Mouse (Mus musculus): ENCODE measurements around the gene Rslcan18.
"Not testable (repeated sequence)": the region's sequence is repeated elsewhere in the genome, so short reads cannot be mapped to it uniquely, and the experiment has no call there.

The Rslcan18 gene

GRCm38 (mm10) chr13:67116163-67116562, at the start of gene Rslcan18:
Rslcan18 (minus strand) TSS chr13:67116263.
- DNase-seq (ENCODE audit: low spot score), result not testable (repeated sequence)

DNA sequence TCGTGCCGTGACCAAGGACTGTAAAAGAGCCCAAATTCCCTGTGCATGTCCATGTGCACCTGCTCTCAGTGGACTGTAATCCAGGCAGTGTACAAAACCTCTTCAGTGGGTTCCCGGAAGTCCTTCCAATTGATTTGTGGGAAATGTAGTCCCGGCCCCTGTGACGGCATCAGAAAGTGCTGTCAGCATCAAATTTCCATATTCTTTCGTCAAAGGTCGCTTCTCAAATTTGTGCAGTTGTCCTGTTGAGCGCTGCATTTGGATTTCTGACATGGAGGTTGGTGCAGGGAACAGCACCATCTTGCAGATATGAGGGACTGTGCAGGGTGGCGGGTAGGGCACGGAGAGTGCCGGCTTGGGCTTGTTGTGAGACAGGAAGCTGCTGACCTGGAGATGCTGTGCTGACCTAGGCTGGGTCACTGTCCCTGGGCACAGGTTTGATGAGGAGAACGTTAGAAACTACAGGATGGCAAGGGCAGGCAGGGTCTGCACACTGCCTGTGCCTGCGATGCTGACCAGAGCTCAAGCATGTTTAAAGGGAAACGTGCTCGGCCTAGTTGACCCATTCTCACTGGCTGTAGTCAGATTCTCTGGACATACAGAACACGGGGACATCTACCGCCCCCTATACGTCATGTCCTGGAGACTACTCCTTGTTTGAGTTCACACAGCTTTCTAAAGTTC, 12.1 kb upstream of the Rslcan18 start:
- peak; percentile 82 for DNase-seq (ENCODE audit: low spot score)

DNA sequence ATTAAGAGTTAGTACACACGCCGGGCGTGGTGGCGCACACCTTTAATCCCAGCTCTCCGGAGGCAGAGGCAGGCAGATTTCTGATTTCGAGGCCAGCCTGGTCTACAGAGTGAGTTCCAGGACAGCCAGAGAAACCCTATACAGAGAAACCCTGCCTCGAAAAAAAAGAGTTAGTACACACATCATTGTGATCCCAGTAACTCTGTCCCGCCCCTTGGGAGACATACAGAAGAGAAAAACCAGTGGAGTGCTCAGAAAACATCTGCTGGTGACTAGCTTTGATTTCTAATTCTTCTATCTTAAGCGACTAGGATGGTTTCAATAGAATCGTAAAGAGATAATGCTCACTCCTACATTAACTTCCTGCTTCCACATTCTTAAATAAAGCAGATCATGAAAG, 11.4 kb upstream of the Rslcan18 start:
- DNase-seq (ENCODE audit: low spot score), result not testable (repeated sequence)

- no peak for DNase-seq (ENCODE audit: low spot score)
Measured at GRCm38 (mm10) chr13:67124460-67124859, 8.4 kb upstream of the Rslcan18 start.

DNA sequence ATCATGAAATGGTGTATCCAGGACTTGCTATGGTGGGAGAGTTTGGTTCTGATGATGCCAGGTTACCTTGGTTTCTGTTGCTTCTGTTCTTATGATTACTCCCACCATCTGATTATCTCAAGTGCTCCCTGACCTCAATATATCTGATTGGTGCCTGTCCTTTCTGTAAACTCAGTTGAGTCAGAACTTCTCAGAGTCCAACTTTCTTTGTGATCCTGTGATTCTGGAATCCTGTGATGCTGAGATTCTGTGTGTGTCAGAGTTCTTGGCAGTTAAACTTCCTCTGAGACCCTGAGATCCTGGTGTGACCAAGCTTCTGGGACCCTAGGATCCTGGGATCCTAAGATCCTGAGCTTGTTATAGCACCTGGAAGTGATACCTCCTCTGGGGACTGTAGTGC, 5.3 kb upstream of the Rslcan18 start, which contains the start of gene Zfp759:
Gene Zfp759, plus strand, starts transcription at position 301 of the 400 bp plus-strand sequence.
- not testable (repeated sequence) for DNase-seq (ENCODE audit: low spot score)

- DNase-seq (ENCODE audit: low spot score), result no peak
Measured at GRCm38 (mm10) chr13:67113287-67113686, 2.8 kb downstream of the Rslcan18 start.

- DNase-seq (ENCODE audit: low spot score), result no peak
Measured at GRCm38 (mm10) chr13:67112096-67112495, 4.0 kb downstream of the Rslcan18 start.

- peak; percentile 52 for DNase-seq (ENCODE audit: low spot score)
Measured at GRCm38 (mm10) chr13:67108821-67109206, 7.2 kb downstream of the Rslcan18 start.

- DNase-seq (ENCODE audit: low spot score), result peak; percentile 87
Measured at GRCm38 (mm10) chr13:67108194-67108820, 7.8 kb downstream of the Rslcan18 start, which contains the start of gene Gm28557. Gm28557 (minus strand) TSS chr13:67108604.

- no peak for DNase-seq (ENCODE audit: low spot score)
Measured at GRCm38 (mm10) chr13:67107681-67108080, 8.4 kb downstream of the Rslcan18 start.

GRCm38 (mm10) chr13:67097876-67098275, 18.2 kb downstream of the Rslcan18 start, which contains the start of gene Zfp708:
Zfp708 (minus strand) TSS chr13:67097976.
- DNase-seq (ENCODE audit: low spot score), result no peak

GRCm38 (mm10) chr13:67090154-67090553, 25.9 kb downstream of the Rslcan18 start:
- no peak for DNase-seq (ENCODE audit: low spot score)

- no peak for DNase-seq (ENCODE audit: low spot score)
Measured at GRCm38 (mm10) chr13:67081946-67082345, 34.1 kb downstream of the Rslcan18 start.

GRCm38 (mm10) chr13:67081142-67081713, 34.8 kb downstream of the Rslcan18 start:
- peak; percentile 77 for DNase-seq (ENCODE audit: low spot score)

DNA sequence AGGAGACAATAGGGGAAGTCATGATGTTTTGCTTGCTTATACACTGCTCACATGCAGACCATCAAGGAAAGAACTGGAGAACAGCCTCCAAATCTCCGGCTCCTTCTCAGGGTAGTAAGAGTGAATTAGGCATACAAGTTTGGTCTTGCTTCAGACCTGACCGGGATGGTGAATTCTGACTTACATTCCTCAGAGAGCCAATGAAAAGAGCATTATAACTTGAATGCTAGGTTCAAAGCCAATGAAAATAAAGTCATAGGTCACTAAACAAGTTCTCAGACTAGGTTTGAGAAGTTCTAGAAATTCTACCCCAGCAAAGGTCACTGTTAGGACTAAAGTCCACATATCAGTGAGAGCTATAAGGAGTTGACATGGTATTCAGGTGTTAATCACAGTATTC, 38.8 kb downstream of the Rslcan18 start:
- no peak for DNase-seq (ENCODE audit: low spot score)

DNA sequence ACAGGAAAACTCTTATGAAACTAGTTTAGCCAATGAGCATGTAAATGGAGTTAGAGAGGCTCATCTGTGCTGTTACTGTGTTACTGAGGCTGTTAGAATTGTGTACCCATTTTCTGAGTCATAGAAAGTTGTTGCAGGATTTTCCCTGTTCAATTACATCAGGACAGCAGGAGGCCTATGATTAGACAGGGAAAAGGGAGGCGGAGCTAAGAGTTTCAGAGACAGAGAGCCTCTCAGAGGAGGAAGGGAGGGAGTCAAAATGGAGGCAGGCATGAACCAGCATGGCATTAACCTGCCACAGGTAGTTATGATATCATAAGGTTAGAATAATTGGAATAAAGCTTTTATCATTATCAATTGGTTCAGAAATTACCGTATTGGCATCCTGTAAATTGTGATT, 43.3 kb downstream of the Rslcan18 start:
- no peak for DNase-seq (ENCODE audit: low spot score)

DNA sequence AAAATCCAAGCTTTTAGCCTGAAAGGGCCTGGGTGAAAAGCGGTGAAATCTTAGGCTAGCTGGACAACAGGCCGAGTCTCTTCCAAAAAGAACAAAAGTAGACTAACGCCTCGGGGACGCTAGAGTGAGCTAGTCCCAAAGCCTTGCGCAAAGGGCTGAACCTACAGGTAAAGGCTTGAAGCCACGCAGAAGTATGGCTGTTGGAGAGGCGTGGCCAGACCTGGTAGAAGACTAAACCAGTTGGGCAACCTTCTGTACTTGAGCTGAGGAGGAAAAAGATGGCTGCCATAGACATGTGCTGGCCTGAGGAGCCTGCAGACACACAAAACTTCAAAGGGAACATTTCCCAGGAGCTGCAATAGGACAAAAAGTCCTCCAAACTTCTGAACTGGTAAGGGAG, 50.7 kb downstream of the Rslcan18 start:
- no peak for DNase-seq (ENCODE audit: low spot score)

GRCm38 (mm10) chr13:67062427-67062826, 53.6 kb downstream of the Rslcan18 start:
- DNase-seq (ENCODE audit: low spot score), result no peak

- DNase-seq (ENCODE audit: low spot score), result peak; percentile 89
Measured at GRCm38 (mm10) chr13:67060786-67061358, 55.2 kb downstream of the Rslcan18 start, which contains the start of gene Zfp712. Zfp712 (minus strand) TSS chr13:67061170.

DNA sequence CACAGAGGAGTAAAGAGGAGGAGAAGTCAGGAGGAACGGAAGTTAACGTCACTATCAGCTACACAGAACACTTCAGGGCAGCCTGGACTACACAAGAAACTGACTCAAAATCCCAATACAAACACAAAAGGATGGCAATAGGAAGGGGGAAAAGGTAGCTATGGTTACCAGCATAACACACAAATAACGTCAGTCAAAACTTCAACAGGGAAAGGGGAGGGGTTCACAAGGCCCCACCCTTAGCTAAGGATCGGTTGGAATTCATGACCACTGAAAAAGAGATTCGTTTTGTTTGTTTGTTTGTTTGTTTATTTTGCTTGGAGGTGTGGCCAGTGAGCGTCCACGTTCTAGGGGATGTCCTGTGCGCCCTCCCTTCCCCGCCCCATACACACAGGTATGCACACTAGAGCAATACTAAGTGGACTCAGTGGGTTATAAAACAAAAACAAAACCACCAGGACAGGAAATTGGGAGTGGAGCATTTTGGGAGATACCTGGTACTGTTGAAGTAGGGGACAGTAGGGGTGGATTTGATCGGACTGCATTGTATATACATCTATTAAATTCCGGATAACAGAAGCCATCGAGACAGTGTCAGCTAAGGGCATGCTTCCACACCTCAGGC, 55.8 kb downstream of the Rslcan18 start:
- no peak for DNase-seq (ENCODE audit: low spot score)

All from testis, postnatal 10 days (tissue).